Mouse (Mus musculus) cerebellum, adult 2 months (tissue): ENCODE data around the gene Tescl. TPM values are rescaled to one million over a fixed set of nuclear protein-coding genes. Genes with fewer than 3 reads are reported as not detected.

Experiments used
- DNase-seq, 2 experiments: peaks; one replicate each; pipeline ENCODE4 v3.0.0; 2021
- H3K27ac ChIP-seq: fragments of 200-500 bp; 2 replicates; pipeline ENCODE4 v1.5.1; 2012; ENCODE audit warnings: low read length, control low read depth, inconsistent platforms; ENCODE audit not compliant: insufficient read depth
- H3K27me3 ChIP-seq: fragments of 200-500 bp; 2 replicates; pipeline ENCODE4 v1.6.1; 2012; ENCODE audit warnings: inconsistent platforms, mild to moderate bottlenecking, low read length, moderate library complexity; ENCODE audit not compliant: control insufficient read depth, insufficient read depth
- H3K4me1 ChIP-seq: fragments of 200-500 bp; 2 replicates; pipeline ENCODE4 v1.6.1; 2011; ENCODE audit warnings: low read length; ENCODE audit not compliant: control insufficient read depth, insufficient read depth
- H3K4me3 ChIP-seq: fragments of 200-500 bp; replicated peaks from 2 replicates; pipeline ENCODE3; 2011; ENCODE audit warnings: mild to moderate bottlenecking, low read depth, low read length, control low read depth; ENCODE audit not compliant: insufficient read depth
- CTCF ChIP-seq: fragments of 200-500 bp; IDR thresholded peaks from 2 replicates; pipeline ENCODE4 v1.5.1; 2011; ENCODE audit warnings: low read depth, mild to moderate bottlenecking, control low read depth, low read length, moderate library complexity, borderline replicate concordance; ENCODE audit not compliant: insufficient read depth
- POLR2A ChIP-seq: fragments of 200-500 bp; IDR thresholded peaks from 2 replicates; pipeline ENCODE4 v1.6.1; 2011; ENCODE audit warnings: low read length, control low read depth, borderline replicate concordance; ENCODE audit not compliant: insufficient read depth
- WGBS: fragments of 180-500 bp; shearing (Covaris S2); methylation state at CpG from one replicate; pipeline ENCODE4 v1.1.7; 2018; 5-methylcytosine and 5-hydroxymethylcytosine counted together
- polyA plus RNA-seq: library from polyadenylated mRNA; depleted of rRNA; stranded (reverse); fragments of >200 nt; gene quantifications from 2 replicates; pipeline ENCODE4 v1.2.3, GENCODE M21; 2012

Gene Tescl
- polyA plus RNA-seq, 1 experiment, result 0.39 TPM

GRCm38 (mm10) chr7:24300771-24301282 lies 32.9 kb downstream of the Tescl start, which contains the start of gene Zfp61:
Gene Zfp61 (minus strand): TSS chr7:24301232.
- H3K4me3 ChIP-seq, result peak within 1 kb of the TSS; percentile 25
- no peaks in the 10 kb centered on the region for H3K4me1 ChIP-seq
- TF ChIP-seq CTCF (no peak), POLR2A (peak; percentile 24; the same call in 1 of the 2 replicates)
- H3K27ac ChIP-seq, result no peak within 1 kb of the TSS
- WGBS, result 4% methylated on average over 13 of the region's 13 CpGs
- peak; percentile 35 to 55 for DNase-seq
- no peaks in the 10 kb centered on the region for H3K27me3 ChIP-seq

DNA sequence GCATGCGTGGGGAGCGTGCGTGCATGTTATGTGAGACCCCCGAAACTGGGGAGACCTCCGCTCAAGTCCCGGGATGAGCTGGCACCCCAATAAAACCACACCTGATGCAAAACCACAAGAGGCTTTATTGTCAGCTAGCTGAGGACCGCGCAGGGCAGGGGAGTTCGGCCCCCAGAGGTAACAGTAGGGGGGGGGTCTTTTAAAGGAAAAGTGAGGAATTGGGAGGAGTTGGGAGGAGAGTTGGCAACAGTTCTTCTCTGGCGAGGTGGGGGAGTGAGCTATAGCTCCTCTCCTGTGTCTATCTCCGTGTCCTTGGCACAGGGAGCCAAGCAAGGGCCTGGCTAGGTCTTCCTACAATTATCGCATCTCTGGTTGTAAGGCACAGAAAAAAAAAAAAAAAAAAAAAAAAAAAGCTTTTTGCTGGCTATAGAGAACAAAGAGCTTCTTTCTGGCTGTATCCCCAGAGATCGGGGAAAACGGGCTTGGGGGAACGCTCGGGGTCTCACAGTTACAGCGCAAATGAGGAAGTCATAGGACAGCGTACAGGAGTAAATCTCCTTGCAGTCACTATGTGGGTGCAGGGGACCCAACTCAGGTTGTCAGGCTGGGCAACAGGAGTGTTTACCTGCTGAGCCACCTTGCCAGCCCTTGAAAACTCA lies 33.8 kb downstream of the Tescl start:
- no peaks in the 10 kb centered on the region for H3K27me3 ChIP-seq
- WGBS, result 2% methylated on average over 18 of the region's 18 CpGs
- H3K27ac ChIP-seq, result peak overlapping the region; percentile 45; the same call in 1 of the 2 replicates
- DNase-seq, result peak; percentile 53
- H3K4me1 ChIP-seq, result no peaks in the 10 kb centered on the region
- H3K4me3 ChIP-seq, result peak overlapping the region; percentile 86
- no peak for TF ChIP-seq CTCF

DNA sequence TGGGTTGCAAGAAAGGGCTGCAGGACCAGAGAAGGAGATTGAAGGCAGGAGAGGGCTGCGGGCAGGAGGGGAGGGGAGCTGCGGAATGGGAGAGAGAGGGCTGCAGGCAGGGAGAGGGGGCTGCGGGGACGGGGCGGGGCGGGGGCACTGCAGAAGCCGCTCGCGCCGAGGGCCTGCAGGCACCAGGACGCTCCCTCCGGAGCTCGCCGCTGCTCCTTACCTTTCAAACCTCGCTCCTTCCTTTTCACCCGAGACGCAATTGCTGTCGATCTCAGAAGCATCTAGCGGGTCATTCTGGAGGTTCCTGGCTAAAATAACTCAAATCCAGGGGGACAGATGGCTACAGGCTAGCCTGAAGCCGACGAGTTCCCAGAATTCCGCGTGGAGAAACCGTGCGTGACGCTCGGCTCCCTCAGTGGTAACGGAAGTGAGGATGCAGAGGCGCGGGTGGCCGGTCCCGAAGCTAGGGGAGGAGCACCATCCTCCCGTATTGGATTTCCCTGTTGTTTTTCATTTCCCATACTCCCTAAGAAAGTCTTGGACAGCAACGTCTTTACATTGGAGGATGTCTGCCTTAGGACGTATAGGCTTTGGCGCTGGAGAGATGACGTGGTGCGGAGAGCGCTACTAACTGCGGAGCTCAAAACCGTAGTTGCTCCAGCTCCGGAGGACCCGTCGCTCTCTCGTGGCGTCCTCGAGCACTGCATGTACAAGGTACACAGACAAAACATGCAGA lies 34.6 kb downstream of the Tescl start:
- peak overlapping the region; percentile 86 for H3K4me3 ChIP-seq
- peak overlapping the region; percentile 69 for H3K27ac ChIP-seq
- H3K4me1 ChIP-seq, result no peaks in the 10 kb centered on the region
- no peaks in the 10 kb centered on the region for H3K27me3 ChIP-seq
- under 1% methylated on average over 47 of the region's 47 CpGs for WGBS
- peak; percentile 83; the same call in 1 of the 2 replicates for TF ChIP-seq POLR2A
- TF ChIP-seq CTCF, result peak; percentile 43
- peak; percentile 90 to 91 for DNase-seq

GRCm38 (mm10) chr7:24298635-24298972 lies 35.1 kb downstream of the Tescl start:
- peak overlapping the region; percentile 86 for H3K4me3 ChIP-seq
- H3K27me3 ChIP-seq, result no peaks in the 10 kb centered on the region
- no peaks in the 10 kb centered on the region; the same call in 1 of the 2 replicates for H3K4me1 ChIP-seq
- H3K27ac ChIP-seq, result no peak overlapping the region
- peak; percentile 17 to 28 for DNase-seq
- TF ChIP-seq CTCF (no peak), POLR2A (no peak)
- WGBS, result 2% methylated on average over 12 of the region's 12 CpGs

DNA sequence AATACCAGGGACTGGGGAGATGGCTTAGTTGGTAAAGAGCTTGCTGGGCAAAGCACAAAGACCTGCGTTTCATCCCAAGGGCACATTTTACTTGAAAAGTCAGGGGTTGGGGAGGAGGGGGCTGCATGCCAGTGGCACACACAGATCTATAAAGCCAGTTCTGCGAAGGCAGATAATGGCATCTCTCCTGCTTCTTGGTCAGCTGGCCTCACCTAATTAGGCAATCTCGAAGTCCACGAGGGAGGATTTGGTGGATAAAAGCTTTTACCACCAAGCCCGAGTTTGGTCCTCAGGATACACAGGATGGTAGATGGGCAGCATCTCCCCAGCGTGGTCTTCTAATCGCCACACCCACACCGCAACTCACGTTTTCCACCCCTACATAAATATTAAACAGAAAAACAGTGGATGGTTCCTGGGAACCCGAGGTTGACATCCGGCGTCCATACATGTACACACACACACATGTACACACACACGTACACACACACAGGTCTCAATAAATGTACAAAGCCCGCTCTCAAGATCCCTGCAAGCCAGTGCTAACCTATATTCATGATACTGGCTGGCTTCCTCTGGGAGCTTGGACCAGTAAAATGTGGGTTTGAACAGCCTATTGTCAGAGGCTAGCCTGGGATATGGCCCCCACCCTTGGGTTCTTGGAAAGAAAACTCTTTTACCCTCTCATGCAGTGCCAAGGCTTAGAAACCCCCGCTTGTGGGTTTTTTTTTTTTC lies 36.2 kb downstream of the Tescl start:
- Histone ChIP-seq H3K27ac (no peak overlapping the region), H3K4me1 (no peaks in the 10 kb centered on the region; the same call in 1 of the 2 replicates), H3K27me3 (no peaks in the 10 kb centered on the region), H3K4me3 (peak overlapping the region; percentile 86)
- DNase-seq, result no peak
- WGBS, result 88% methylated on average over 15 of the region's 15 CpGs
- TF ChIP-seq POLR2A (no peak), CTCF (no peak)

- no peaks in the 10 kb centered on the region for H3K27me3 ChIP-seq
- no peak for DNase-seq
- TF ChIP-seq CTCF (no peak), POLR2A (no peak)
- 97% methylated on average over 7 of the region's 7 CpGs for WGBS
- no peak overlapping the region for H3K27ac ChIP-seq
- no peak overlapping the region for H3K4me3 ChIP-seq
- no peaks in the 10 kb centered on the region; the same call in 1 of the 2 replicates for H3K4me1 ChIP-seq
These were observed 37.4 kb downstream of the Tescl start for GRCm38 (mm10) chr7:24296386-24296785.

DNA sequence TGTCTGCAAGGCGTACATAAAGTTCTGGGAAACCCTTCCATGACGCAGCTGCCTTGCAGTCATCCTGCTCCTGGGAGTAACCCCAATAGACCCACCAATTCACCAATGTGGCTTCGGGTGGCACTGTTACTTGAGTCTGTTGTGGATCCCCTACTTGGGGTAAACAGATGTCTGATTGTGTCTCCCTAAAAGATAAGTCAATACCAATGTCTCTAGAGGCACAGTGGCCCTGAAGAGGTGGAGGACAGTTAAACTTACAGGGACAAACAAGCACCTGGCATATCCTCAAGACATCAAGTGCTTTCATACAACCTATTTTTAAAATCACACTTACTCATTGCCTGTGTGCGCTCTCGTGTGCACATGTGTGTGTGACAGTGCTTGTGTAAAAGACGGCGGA lies 38.4 kb downstream of the Tescl start:
- peaks cover 1% of the 10 kb centered on the region for H3K4me1 ChIP-seq
- H3K4me3 ChIP-seq, result no peak overlapping the region
- 96% methylated on average over 7 of the region's 7 CpGs for WGBS
- no peak for TF ChIP-seq POLR2A
- DNase-seq, result no peak
- H3K27ac ChIP-seq, result no peak overlapping the region
- H3K27me3 ChIP-seq, result no peaks in the 10 kb centered on the region
